Mouse (Mus musculus) liver, adult 2 months (tissue): ENCODE data around the gene Sh3glb1.

Source experiments
- CTCF ChIP-seq: fragments of 200-500 bp; IDR thresholded peaks from 2 replicates; pipeline ENCODE4 v1.5.1; 2011; ENCODE audit warnings: low read depth, low read length, control low read depth
- POLR2A ChIP-seq: fragments of 200-500 bp; IDR thresholded peaks from 2 replicates; pipeline ENCODE4 v1.6.1; 2011; ENCODE audit warnings: low read length, control low read depth; ENCODE audit not compliant: insufficient read depth; ENCODE audit errors: extremely low read depth

- TF ChIP-seq POLR2A, result no peak
- no peak for TF ChIP-seq CTCF
These were observed 1.1 kb upstream of the Sh3glb1 start for GRCm38 (mm10) chr3:144721077-144721859.
